Mouse (Mus musculus): ENCODE data around the gene Wdr54. TPM values are rescaled to one million over a fixed set of nuclear protein-coding genes. Genes with fewer than 3 reads are reported as not detected.

Wdr54 gene
- total RNA-seq (2023): 0.56 to 0.60 TPM in 2 of 4 replicates, not detected in the others

DNA sequence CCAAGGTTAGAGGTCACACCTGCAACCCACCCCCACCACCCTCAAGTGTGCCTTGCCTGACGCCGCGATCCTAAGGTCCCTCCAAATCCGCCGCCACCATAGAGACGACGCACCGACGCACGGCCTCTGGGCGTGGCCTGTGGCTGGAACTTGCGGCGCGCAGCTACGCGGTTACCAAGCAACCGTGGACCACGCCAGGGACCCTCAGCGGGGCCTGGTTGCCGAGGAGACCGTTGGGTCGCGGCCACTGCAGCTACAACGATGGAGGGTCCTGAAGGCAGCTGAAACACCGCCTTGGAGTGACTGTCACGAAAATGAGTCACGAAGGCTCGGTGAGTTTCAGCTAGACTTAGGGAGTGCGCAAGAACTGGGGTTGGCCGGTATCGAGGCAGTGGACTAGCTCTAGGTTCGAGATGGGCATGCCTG lies at the start of gene Wdr54, which contains the start of gene 1700003E16Rik:
Gene Wdr54, minus strand, starts transcription at position 139 of the 426 bp plus-strand sequence.
Gene 1700003E16Rik, plus strand, starts transcription at position 146 of the 426 bp plus-strand sequence.

DNA sequence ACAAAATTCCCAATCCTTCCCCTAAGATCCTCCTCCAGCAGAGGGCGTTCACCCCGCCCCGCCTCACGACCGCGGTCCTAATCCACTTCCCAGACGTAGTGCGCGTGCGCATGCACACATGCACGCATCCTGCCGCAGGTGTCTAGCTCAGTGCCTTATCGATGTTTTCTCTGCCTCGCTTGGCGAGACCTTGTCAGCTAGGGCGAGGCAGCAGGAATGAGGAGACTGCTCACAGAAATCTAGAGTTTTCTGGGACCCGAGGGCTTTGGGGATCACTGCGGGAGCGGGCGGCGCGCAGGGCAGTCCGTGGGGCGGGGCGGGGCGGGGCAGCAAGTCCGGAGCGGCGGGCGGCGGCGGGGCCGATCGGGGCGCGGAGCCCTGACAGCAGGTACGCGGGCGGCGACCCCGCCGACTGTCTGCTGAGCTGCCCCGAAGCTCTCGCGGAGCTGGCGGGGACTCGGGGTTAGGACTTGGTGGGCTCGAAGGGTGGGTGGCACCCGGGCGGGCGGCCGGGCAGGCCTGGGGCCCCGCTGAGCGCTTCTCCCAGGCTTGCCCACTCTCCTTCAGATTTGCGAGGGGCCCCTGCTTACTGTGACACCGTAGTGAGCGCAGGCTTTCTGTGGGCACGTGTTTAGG lies 9.5 kb upstream of the Wdr54 start, which contains the start of gene Dctn1:
Gene Dctn1, plus strand, starts transcription at position 314 of the 636 bp plus-strand sequence.

DNA sequence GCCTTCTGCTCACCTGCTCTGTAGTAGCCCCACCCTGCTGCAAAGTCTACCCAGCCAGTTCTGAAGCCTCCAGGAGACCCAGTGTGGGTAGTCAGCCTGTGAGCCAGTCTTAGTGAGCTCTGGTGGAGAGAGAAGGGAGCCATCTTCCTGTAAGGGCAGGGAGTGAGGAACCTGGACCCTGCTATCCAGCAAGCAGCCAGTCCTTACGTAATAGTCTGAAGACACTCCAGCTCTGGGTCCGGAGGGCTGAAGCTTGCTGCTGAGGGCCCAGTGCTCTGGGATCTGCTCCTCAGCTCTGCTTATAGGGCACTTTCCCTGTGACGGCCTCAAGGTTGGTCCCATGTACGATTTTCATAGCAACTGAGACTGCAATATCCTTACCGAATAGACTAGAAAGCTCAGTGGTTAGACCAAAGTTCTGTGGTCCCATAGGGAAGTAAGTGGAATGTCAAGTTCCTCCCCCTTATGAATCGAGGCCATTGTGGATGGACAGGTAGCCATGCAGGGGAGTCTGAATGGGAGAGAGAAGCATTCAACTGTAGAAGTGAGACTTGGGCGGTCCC lies 21.2 kb downstream of the Wdr54 start, which contains the start of gene Rtkn:
Gene Rtkn, plus strand, starts transcription at position 513 of the 563 bp plus-strand sequence.

GRCm38 (mm10) chr6:83125331-83125730 lies 30.9 kb downstream of the Wdr54 start, which contains the start of gene Ino80b:
TSS of gene Ino80b (minus strand) at chr6:83125431.

DNA sequence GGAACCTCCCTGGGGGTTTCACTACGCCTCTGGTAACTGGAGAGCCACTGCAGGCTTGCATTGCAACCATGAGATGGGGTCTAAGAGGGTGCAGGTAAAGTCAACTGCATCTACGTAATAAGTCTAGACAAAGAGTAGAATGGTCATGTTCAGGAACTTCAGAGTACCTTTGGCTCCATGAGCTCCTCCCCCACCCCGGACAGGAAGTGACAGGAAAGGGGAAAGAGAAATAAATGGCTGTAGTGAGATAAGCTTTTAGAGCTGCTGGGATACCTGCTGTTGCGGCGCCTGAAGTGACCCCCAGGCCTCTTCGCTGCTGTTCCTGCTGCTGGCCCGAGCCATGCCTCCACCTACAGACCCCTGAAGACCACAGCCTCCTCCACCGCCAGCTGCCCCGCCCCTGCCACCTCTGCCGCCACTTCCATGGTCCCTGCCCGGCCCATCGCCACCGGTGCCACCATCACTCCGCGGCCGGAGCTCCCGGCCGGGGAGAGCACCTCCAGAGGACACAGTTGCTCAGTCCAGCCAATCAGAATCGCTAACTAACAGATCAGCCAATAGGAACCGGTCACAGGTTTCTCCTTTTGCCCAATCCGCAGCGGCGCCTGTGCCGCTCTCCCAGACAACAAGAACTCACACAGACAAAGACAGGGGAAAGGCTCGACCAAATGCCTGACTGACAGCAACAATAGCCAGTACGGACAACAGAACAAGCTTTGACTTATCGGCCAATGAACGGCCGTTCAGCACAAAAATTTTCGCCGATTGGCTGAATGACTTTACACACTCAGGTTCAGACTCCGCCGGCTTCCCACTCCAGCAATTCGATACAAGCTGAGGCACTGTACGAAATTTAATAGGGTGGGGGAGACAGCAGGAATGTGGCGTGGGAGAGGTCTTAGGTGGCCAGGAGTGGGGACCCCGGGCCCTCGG lies 35.0 kb downstream of the Wdr54 start, which contains the start of gene Wbp1:
Gene Wbp1, minus strand, starts transcription at position 630 of the 933 bp plus-strand sequence.

GRCm38 (mm10) chr6:83115011-83115671 lies 41.1 kb downstream of the Wdr54 start, which contains the start of gene Mogs:
TSS of gene Mogs (plus strand) at chr6:83115496.

DNA sequence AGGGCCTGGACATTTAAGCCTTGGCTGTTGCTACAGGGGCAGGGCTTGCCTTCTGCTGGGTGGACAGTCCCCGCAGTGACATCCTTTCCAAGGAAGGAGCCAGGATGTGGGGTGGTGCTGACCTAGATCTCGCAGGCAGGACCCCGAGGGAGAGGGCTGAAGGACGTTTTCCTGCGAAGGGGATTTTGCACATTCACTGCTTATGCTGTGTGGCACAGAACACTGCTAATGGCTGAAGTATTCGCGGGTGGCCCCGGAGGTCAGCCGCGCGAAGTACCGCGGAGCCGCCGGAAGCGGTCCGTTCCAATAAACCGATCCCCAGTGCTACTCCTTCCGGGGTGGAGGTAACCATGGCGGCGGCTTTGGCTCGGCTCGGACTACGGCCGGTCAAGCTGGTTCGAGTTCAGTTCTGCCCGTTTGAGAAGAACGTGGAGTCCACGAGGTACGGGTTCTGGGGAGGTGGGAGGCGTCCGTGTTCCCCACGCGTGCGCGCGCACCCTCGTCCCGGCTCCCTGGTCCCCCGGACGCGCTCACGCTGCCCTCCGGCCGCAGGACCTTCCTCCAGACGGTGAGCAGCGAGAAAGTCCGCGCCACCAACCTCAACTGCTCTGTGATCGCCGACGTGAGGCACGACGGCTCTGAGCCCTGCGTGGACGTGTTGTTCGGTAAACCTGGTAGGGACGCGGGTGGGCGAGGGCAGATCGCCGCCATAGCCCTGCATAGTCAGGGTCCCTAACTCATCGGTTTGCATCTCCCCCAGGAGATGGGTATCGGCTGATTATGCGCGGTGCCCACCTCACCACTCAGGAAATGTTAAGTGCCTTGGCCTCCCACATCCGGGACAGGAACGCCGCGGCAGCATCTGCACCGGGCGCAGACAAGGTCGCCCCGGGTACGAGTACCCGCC lies 47.2 kb downstream of the Wdr54 start, which contains the start of gene Mrpl53:
Gene Mrpl53, plus strand, starts transcription at position 279 of the 907 bp plus-strand sequence.

GRCm38 (mm10) chr6:83101316-83101687 lies 54.9 kb downstream of the Wdr54 start, which contains the start of the genes Ccdc142 and Gm42688:
TSS of gene Ccdc142 (plus strand) at chr6:83101601.
TSS of gene Gm42688 (plus strand) at chr6:83101617.

Other genes with a start within 250 kb of the Wdr54 start
- gene Sema4f, start 216.6 kb downstream of the Wdr54 start, total RNA-seq (2023): 0.28 to 1.8 TPM (median 0.59 TPM) in 4 replicates
- 2.1 to 4.3 TPM (median 3.0 TPM) in 4 replicates for gene M1ap, start 209.5 kb downstream of the Wdr54 start, total RNA-seq (2023)
- 29.3 to 32.3 TPM (median 32.0 TPM) in 4 replicates for gene Dok1, start 122.9 kb downstream of the Wdr54 start, total RNA-seq (2023)
- 0.25 to 0.46 TPM in 2 of 4 replicates, not detected in the others for gene Loxl3, start 122.2 kb downstream of the Wdr54 start, total RNA-seq (2023)
- gene Aup1, start 101.9 kb downstream of the Wdr54 start, total RNA-seq (2023): 381 to 401 TPM (median 385 TPM) in 4 replicates
- gene Htra2, start 101.1 kb downstream of the Wdr54 start, total RNA-seq (2023): 48.8 to 53.5 TPM (median 51.5 TPM) in 4 replicates
- gene Dqx1, start 98.6 kb downstream of the Wdr54 start, total RNA-seq (2023): 8.9 to 9.6 TPM (median 9.2 TPM) in 4 replicates
- gene Tlx2, start 86.1 kb downstream of the Wdr54 start, total RNA-seq (2023): not detected in 4 replicates
- gene Pcgf1, start 78.5 kb downstream of the Wdr54 start, total RNA-seq (2023): 21.1 to 26.0 TPM (median 23.4 TPM) in 4 replicates
- not detected in 4 replicates for gene Lbx2, start 70.0 kb downstream of the Wdr54 start, total RNA-seq (2023)
- gene Ccdc142, start 54.8 kb downstream of the Wdr54 start, total RNA-seq (2023): 10.4 to 18.5 TPM (median 13.5 TPM) in 4 replicates
- gene Gm42688, start 54.8 kb downstream of the Wdr54 start, total RNA-seq (2023): 11.7 to 14.2 TPM (median 12.4 TPM) in 4 replicates
- gene Mrpl53, start 47.4 kb downstream of the Wdr54 start, total RNA-seq (2023): 23.0 to 35.3 TPM (median 27.6 TPM) in 4 replicates
- 27.6 to 34.5 TPM (median 31.8 TPM) in 4 replicates for gene Mogs, start 40.9 kb downstream of the Wdr54 start, total RNA-seq (2023)
- 35.5 to 52.3 TPM (median 39.5 TPM) in 4 replicates for gene Wbp1, start 34.8 kb downstream of the Wdr54 start, total RNA-seq (2023)
- 28.0 to 34.1 TPM (median 31.1 TPM) in 4 replicates for gene Ino80b, start 31.0 kb downstream of the Wdr54 start, total RNA-seq (2023)
- gene Rtkn, start 20.9 kb downstream of the Wdr54 start, total RNA-seq (2023): not detected in 4 replicates
- not detected in 4 replicates for gene 1700003E16Rik, start within 50 bp of the Wdr54 start, total RNA-seq (2023)
- gene Dctn1, start 9.5 kb upstream of the Wdr54 start, total RNA-seq (2023): 97.0 to 118 TPM (median 106 TPM) in 4 replicates
- not detected in 4 replicates for gene Slc4a5, start 63.4 kb upstream of the Wdr54 start, total RNA-seq (2023)
- gene Mthfd2, start 169.5 kb upstream of the Wdr54 start, total RNA-seq (2023): 10.0 to 15.5 TPM (median 13.0 TPM) in 4 replicates
- gene Mob1a, start 169.6 kb upstream of the Wdr54 start, total RNA-seq (2023): 139 to 147 TPM (median 140 TPM) in 4 replicates
- gene Bola3, start 192.8 kb upstream of the Wdr54 start, total RNA-seq (2023): 34.3 to 42.1 TPM (median 38.3 TPM) in 4 replicates